In the genomic region with DNA sequence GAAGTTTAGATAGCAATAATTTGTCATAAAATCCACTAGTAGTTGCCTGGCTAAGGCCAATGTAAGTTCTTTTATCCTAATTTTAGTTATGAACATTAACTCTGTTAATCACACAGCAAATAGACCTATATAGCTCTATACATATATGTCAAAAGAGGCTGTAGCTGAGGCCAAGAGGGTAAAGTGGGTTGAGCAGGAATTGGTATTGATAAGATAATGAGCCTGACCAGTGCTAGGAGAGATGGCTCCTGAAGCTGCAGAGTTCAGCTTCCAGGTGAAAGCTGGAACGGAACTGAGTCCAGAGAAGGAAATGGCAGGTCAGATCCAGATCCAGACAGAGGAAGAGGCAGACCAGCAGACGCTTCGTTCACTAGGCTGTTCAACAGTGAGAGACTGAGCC, we compare ENCODE assay signal across 25 mouse cellular contexts. TPM values are rescaled to one million over a fixed set of nuclear protein-coding genes. Genes with fewer than 3 reads are reported as not detected.
DNase-seq lines count a peak whose midpoint lies in the region; ATAC-seq and TF ChIP-seq lines count a peak whose summit lies in the region.
"Had no signal": no experiment of that assay in that cellular context is flagged by ENCODE, and none has a peak within 500 bp of the region (broad histone marks: within the 10 kb centered on the region; RNA-seq: fewer than 3 reads in every experiment).

No protein-coding gene starts in this region.

- ATAC-seq in erythroblast, adult 5-6 weeks (replicated peaks; ENCODE audit: low FRiP score, poor library complexity, severe bottlenecking): no peak
- ATAC-seq in liver, embryonic 12.5 days: peak; percentile 83
- no peak for ATAC-seq in liver, postnatal 0 days
- peak; percentile 54; the same call in 1 of the 2 replicates for ATAC-seq in liver, embryonic 15.5 days (ENCODE audit: insufficient read depth)
- ATAC-seq: activated CD4-positive, CD25-positive, alpha-beta regulatory T cell, adult 4 months; forebrain, embryonic 15.5 days; hindbrain, embryonic 16.5 days had no signal

- peak overlapping the region; percentile 3 for H3K4me3 ChIP-seq in erythroblast, embryonic 14.5 days (replicated peaks)
- no peak overlapping the region for H3K4me3 ChIP-seq in liver, embryonic 12.5 days
- H3K4me3 ChIP-seq in liver, postnatal 0 days (ENCODE audit: low read depth, low read length): no peak overlapping the region
- no peak overlapping the region for H3K4me3 ChIP-seq in liver, embryonic 15.5 days (replicated peaks)
- H3K4me3 ChIP-seq: forebrain, embryonic 12.5 days; forebrain, embryonic 15.5 days; heart, adult 2 months; heart, embryonic 10.5 days; hindbrain, embryonic 12.5 days had no signal

- TF ChIP-seq CTCF in liver, postnatal 0 days (IDR thresholded peaks at IDR 0.05; ENCODE audit: low read depth): no peak

- TF ChIP-seq EP300 in liver, postnatal 0 days (IDR thresholded peaks at IDR 0.05; ENCODE audit: low read depth): no peak

- peaks cover 35% of the 10 kb centered on the region for H3K4me1 ChIP-seq in erythroblast, embryonic 14.5 days (ENCODE audit: control insufficient read depth)
- peaks cover 35% of the 10 kb centered on the region for H3K4me1 ChIP-seq in liver, embryonic 12.5 days
- H3K4me1 ChIP-seq in liver, postnatal 0 days (ENCODE audit: insufficient read depth): 0 out of 2 replicates have a peak, but pooled peaks cover 6% of the 10 kb centered on the region
- peaks cover 24% of the 10 kb centered on the region for H3K4me1 ChIP-seq in liver, embryonic 15.5 days (replicated peaks)
- H3K4me1 ChIP-seq: forebrain, embryonic 12.5 days; hindbrain, embryonic 12.5 days had no signal

- H3K36me3 ChIP-seq in erythroblast, embryonic 14.5 days (ENCODE audit: control insufficient read depth): no peaks in the 10 kb centered on the region
- no peaks in the 10 kb centered on the region for H3K36me3 ChIP-seq in liver, embryonic 12.5 days
- no peaks in the 10 kb centered on the region for H3K36me3 ChIP-seq in liver, postnatal 0 days (replicated peaks; ENCODE audit: insufficient read depth, low read length)
- no peaks in the 10 kb centered on the region for H3K36me3 ChIP-seq in liver, embryonic 15.5 days (replicated peaks)
- H3K36me3 ChIP-seq: forebrain, embryonic 12.5 days; forebrain, embryonic 15.5 days; heart, embryonic 10.5 days; hindbrain, embryonic 12.5 days had no signal

- no peaks in the 10 kb centered on the region for H3K27me3 ChIP-seq in erythroblast, embryonic 14.5 days (ENCODE audit: control insufficient read depth)
- no peaks in the 10 kb centered on the region for H3K27me3 ChIP-seq in liver, embryonic 12.5 days (replicated peaks)
- no peaks in the 10 kb centered on the region for H3K27me3 ChIP-seq in liver, postnatal 0 days (ENCODE audit: insufficient read depth, low read length)
- H3K27me3 ChIP-seq in liver, embryonic 15.5 days: no peaks in the 10 kb centered on the region
- H3K27me3 ChIP-seq: forebrain, embryonic 12.5 days; forebrain, embryonic 15.5 days; hindbrain, embryonic 12.5 days had no signal

- DNase-seq in liver, postnatal 0 days: no peak
- DNase-seq in embryo, embryonic 10 days (ENCODE audit: low spot score): no peak
- DNase-seq: adrenal gland, adult 8-10 months; adrenal gland, postnatal 25 days; cerebellum, adult 11-12 months; cerebellum, adult 8-10 months; cerebellum, postnatal 10 days; cerebellum, postnatal 36 days; gastrocnemius, postnatal 25 days; heart, adult 2 months had no signal

- H3K27ac ChIP-seq in liver, embryonic 12.5 days: peak overlapping the region; percentile 53; the same call in 1 of the 2 replicates
- H3K27ac ChIP-seq in liver, postnatal 0 days (ENCODE audit: low read depth): no peak overlapping the region
- H3K27ac ChIP-seq in liver, embryonic 15.5 days (replicated peaks): no peak overlapping the region
- H3K27ac ChIP-seq: forebrain, embryonic 12.5 days; forebrain, embryonic 15.5 days; heart, adult 2 months; heart, embryonic 10.5 days; hindbrain, embryonic 12.5 days had no signal

- H3K9ac ChIP-seq in liver, embryonic 12.5 days: peak overlapping the region; percentile 34; the same call in 1 of the 2 replicates
- H3K9ac ChIP-seq in liver, postnatal 0 days (replicated peaks): no peak overlapping the region
- H3K9ac ChIP-seq in liver, embryonic 15.5 days: no peak overlapping the region
- H3K9ac ChIP-seq: forebrain, embryonic 12.5 days; forebrain, embryonic 15.5 days; hindbrain, embryonic 12.5 days had no signal

- no peaks in the 10 kb centered on the region; the same call in 1 of the 2 replicates for H3K9me3 ChIP-seq in erythroblast, embryonic 14.5 days (ENCODE audit: control insufficient read depth, low read length)
- H3K9me3 ChIP-seq in liver, embryonic 12.5 days (replicated peaks): no peaks in the 10 kb centered on the region
- no peaks in the 10 kb centered on the region for H3K9me3 ChIP-seq in liver, postnatal 0 days (ENCODE audit: low read length)
- no peaks in the 10 kb centered on the region for H3K9me3 ChIP-seq in liver, embryonic 15.5 days (replicated peaks)
- H3K9me3 ChIP-seq: forebrain, embryonic 12.5 days; forebrain, embryonic 15.5 days; heart, embryonic 10.5 days; hindbrain, embryonic 12.5 days had no signal

- WGBS in liver, embryonic 12.5 days (ENCODE audit: insufficient replicate concordance): 21% methylated on average over 3 of the region's 3 CpGs
- 58% methylated on average over 3 of the region's 3 CpGs for WGBS in liver, postnatal 0 days (ENCODE audit: insufficient replicate concordance)
- WGBS in liver, embryonic 15.5 days (ENCODE audit: insufficient replicate concordance): 33% methylated on average over 3 of the region's 3 CpGs

- H3K4me2 ChIP-seq in liver, embryonic 12.5 days: peak overlapping the region; percentile 32
- no peak overlapping the region for H3K4me2 ChIP-seq in liver, postnatal 0 days (ENCODE audit: low read depth, low read length)
- peak overlapping the region; percentile 25; the same call in 1 of the 2 replicates for H3K4me2 ChIP-seq in liver, embryonic 15.5 days
- H3K4me2 ChIP-seq: forebrain, embryonic 12.5 days; forebrain, embryonic 15.5 days; hindbrain, embryonic 12.5 days had no signal

RNA-seq across cellular contexts. Expression of gene B4galt1, which starts 9.5 kb away (rescaled TPM):
- polyA plus RNA-seq in erythroblast, embryonic 14.5 days (2012): 2.3 and 2.7 TPM in 2 replicates
- total RNA-seq in erythroblast, adult 5-6 weeks (2015; ENCODE audit: low replicate concordance): 34.5 and 42.3 TPM in 2 replicates
- total RNA-seq in erythroblast, adult 5-6 weeks (2017; ENCODE audit: low replicate concordance): 29.7 and 31.4 TPM in 2 replicates
- polyA plus RNA-seq in liver, embryonic 12.5 days (2016; fragmentation: Nextera tagmentation; extraction: Ambion mirVana): 39.6 and 40.0 TPM in 2 replicates
- polyA plus RNA-seq in liver, postnatal 0 days (2015; fragmentation: Nextera tagmentation; extraction: Ambion mirVana): 26.4 and 30.2 TPM in 2 replicates
- 33.6 and 34.8 TPM in 2 replicates for polyA plus RNA-seq in liver, embryonic 15.5 days (2015; fragmentation: Nextera tagmentation; extraction: Ambion mirVana)

RNA-seq across cellular contexts. Expression of gene Spink4, which starts 56.5 kb away (rescaled TPM):
- polyA plus RNA-seq in erythroblast, embryonic 14.5 days (2012): not detected in 2 replicates
- total RNA-seq in erythroblast, adult 5-6 weeks (2015; ENCODE audit: low replicate concordance): not detected in 2 replicates
- total RNA-seq in erythroblast, adult 5-6 weeks (2017; ENCODE audit: low replicate concordance): not detected in 2 replicates
- 0.58 TPM in 1 of 2 replicates, not detected in the other for polyA plus RNA-seq in liver, embryonic 12.5 days (2016; fragmentation: Nextera tagmentation; extraction: Ambion mirVana)
- 0.65 and 1.2 TPM in 2 replicates for polyA plus RNA-seq in liver, postnatal 0 days (2015; fragmentation: Nextera tagmentation; extraction: Ambion mirVana)
- 0.82 and 0.96 TPM in 2 replicates for polyA plus RNA-seq in liver, embryonic 15.5 days (2015; fragmentation: Nextera tagmentation; extraction: Ambion mirVana)
- total RNA-seq: ES-E14; gastrocnemius, adult 8-10 months; gastrocnemius, postnatal 25 days; hematopoietic stem cell, adult 5-6 weeks had no signal
- polyA plus RNA-seq: activated CD4-positive, CD25-positive, alpha-beta regulatory T cell, adult 4 months; embryonic facial prominence, embryonic 11.5 days; embryonic facial prominence, embryonic 14.5 days; forebrain, embryonic 12.5 days; forebrain, embryonic 15.5 days; hindbrain, embryonic 12.5 days; hindbrain, embryonic 16.5 days had no signal

Comparison
In these comparisons a context has a peak if more than half of its experiments do, and no peak if none do; other contexts are left out.
1. ATAC-seq: peak in liver, embryonic 12.5 days (single experiment) and liver, embryonic 15.5 days (single experiment); none in erythroblast, adult 5-6 weeks (single experiment) and liver, postnatal 0 days (single experiment).